Mouse (Mus musculus): Measurements from ENCODE around the gene Mmp27. TPM values are rescaled to one million over a fixed set of nuclear protein-coding genes. Genes with fewer than 3 reads are reported as not detected.

Gene Mmp27
- polyA plus RNA-seq, 1 experiment from 2014 or later = not detected

DNA sequence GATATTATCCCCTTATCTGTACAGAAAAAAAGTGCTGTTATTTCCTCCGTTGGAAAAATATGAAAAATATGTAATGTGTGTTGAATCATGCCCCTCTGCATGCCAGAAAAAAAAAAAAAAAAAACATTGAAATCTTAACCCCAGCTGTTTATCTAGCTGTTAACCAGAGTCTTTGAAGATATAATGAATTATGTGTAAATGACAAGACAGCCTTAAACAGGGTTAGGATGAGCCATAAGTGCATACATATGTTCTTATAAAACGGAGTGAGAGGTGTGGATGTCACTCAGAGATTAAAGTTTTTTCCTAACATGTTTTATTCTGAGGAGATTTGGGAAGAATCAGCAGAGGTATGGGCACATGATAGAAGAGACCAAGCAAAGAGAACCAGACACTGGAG lies 3.3 kb upstream of the Mmp27 start:
- ATAC-seq (ENCODE audit: insufficient number of reproducible peaks, low FRiP score, low TSS enrichment, low read depth) = no peak
- Histone ChIP-seq H3K36me3 (no peaks in the 10 kb centered on the region), H3K9me3 (no peaks in the 10 kb centered on the region), H3K4me2 (no peak overlapping the region), H3K9ac (no peak overlapping the region), H3K27me3 (no peaks in the 10 kb centered on the region), H3K4me3 (no peak overlapping the region), H3K27ac (no peak overlapping the region), H3K4me1 (peaks cover 2% of the 10 kb centered on the region; the same call in 1 of the 2 replicates)
- 32% methylated on average over 2 of the region's 2 CpGs for WGBS

DNA sequence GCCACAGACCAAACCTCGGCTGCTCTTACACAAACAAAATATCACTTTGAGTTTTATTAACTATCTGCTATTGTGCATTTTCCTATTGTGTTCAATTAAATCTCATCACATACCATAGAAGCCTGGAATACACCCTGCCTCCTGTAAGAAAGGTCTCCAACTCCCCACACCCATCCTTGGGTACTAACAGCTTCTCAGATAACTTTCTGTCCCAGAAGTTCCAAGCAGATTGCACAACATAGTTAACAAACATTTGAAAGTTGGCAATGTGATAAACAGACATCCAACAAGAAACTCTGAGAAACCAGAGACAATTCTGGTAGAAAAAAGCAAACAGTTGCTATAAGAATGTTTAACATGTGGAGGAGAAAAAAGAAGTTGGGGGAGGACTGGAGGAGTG lies 711 bp upstream of the Mmp27 start:
- ATAC-seq (ENCODE audit: insufficient number of reproducible peaks, low FRiP score, low TSS enrichment, low read depth) = no peak
- no peak overlapping the region for H3K27ac ChIP-seq
- H3K4me3 ChIP-seq = no peak overlapping the region
- 81% methylated on average over 1 of the region's 1 CpGs for WGBS
- H3K4me2 ChIP-seq = no peak overlapping the region
- peaks cover 3% of the 10 kb centered on the region; the same call in 1 of the 2 replicates for H3K4me1 ChIP-seq
- no peak overlapping the region for H3K9ac ChIP-seq
- no peaks in the 10 kb centered on the region for H3K36me3 ChIP-seq
- H3K9me3 ChIP-seq = no peaks in the 10 kb centered on the region
- no peaks in the 10 kb centered on the region for H3K27me3 ChIP-seq

DNA sequence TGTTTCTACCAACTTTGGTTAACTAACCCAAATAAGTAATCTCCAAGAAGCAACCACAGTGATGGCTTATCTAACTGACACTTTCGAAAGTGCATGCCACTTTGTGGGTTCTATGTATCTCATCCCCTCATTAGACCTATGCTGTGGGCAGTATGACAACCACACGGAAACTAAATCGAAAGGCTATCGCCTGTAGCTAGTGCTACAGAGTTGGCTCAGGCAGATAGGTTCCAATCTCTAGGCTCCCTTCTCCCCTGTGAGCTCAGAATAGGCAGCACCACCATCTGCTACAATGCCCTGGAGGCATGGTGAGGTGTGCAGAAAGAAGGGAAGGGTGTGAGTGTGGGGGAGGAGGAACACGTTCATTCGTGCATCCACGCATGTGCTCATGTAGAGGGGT lies 992 bp downstream of the Mmp27 start:
- no peak overlapping the region for H3K9ac ChIP-seq
- no peak overlapping the region for H3K27ac ChIP-seq
- no peak overlapping the region for H3K4me3 ChIP-seq
- H3K4me1 ChIP-seq = peaks cover 3% of the 10 kb centered on the region; the same call in 1 of the 2 replicates
- no peaks in the 10 kb centered on the region for H3K36me3 ChIP-seq
- H3K4me2 ChIP-seq = no peak overlapping the region
- WGBS = 76% methylated on average over 7 of the region's 7 CpGs
- no peaks in the 10 kb centered on the region for H3K27me3 ChIP-seq
- ATAC-seq (ENCODE audit: insufficient number of reproducible peaks, low FRiP score, low TSS enrichment, low read depth) = no peak
- no peaks in the 10 kb centered on the region for H3K9me3 ChIP-seq

DNA sequence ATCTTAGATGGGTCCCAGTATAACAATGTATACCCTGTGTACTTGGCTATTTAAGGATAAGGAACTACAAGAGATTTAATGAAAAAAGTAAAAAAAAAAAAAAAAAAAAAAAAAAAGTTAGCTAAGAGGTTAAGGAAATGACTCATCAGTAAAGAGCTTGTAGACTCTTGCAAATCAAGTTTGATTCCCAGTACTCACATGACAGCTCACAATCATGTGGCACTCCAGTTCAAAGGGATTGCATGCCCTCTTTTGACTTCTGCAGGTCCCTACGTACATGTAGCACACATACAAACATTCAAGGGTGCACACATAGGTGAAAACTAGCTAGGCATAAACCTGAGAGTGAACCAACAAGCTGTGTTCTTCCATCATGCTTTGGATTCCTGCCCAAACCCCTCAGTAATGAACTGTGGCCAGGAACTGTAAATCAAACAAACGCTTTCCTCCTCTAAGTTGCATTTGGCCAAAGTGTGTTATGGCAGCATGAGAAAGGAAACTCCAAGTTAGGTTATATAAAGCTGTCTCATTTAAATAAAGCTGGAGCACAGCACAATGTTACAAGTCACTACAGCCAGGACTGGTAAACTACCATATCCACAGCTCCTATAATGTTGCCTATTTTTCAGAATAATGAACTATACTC lies 1.6 kb downstream of the Mmp27 start:
- Histone ChIP-seq H3K36me3 (no peaks in the 10 kb centered on the region), H3K4me2 (no peak overlapping the region), H3K27ac (no peak overlapping the region), H3K27me3 (no peaks in the 10 kb centered on the region), H3K4me3 (no peak overlapping the region), H3K9me3 (no peaks in the 10 kb centered on the region), H3K9ac (no peak overlapping the region), H3K4me1 (peaks cover 3% of the 10 kb centered on the region; the same call in 1 of the 2 replicates)
- WGBS = 38% methylated on average over 2 of the region's 2 CpGs
- no peak for ATAC-seq (ENCODE audit: insufficient number of reproducible peaks, low FRiP score, low TSS enrichment, low read depth)

DNA sequence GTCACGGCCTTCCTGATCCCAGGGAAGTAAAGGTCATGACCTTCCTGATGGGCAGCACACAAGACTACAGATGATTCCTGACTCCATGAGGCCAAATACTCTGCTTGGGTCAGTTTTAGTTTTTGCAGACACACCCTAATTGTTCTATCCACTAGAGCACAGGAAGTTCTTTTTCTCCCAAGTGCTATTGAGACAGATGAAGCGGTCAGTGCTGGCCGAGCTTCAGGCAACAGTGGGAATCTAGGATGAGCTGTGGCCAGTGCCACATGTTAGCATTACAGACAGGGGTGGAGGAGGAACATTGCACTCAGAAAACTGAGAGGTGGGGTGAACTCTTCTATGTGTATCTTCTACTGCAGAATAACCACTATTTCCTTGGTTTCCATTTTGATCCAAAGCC lies 4.3 kb downstream of the Mmp27 start:
- no peak for ATAC-seq (ENCODE audit: insufficient number of reproducible peaks, low FRiP score, low TSS enrichment, low read depth)

DNA sequence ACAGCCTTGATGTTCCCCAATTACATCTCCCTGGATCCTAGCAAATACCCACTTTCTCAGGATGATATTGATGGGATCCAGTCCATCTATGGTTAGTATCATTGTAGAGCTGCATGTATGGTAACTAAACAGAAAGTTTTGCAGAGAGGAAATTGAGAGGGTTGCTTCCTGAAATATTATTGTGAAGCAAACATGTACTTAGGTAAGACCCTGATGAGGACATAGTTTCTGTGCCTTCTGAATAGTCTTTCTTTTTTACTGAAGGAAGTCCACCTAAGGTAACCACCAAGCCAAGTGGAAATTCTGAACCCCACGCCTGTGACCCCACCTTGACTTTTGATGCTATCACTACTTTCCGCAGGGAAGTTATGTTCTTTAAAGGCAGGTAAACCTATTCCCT lies 6.2 kb downstream of the Mmp27 start:
- WGBS = 87% methylated on average over 2 of the region's 2 CpGs
- Histone ChIP-seq H3K9me3 (no peaks in the 10 kb centered on the region), H3K9ac (no peak overlapping the region), H3K4me2 (no peak overlapping the region), H3K4me1 (peaks cover 3% of the 10 kb centered on the region; the same call in 1 of the 2 replicates), H3K36me3 (no peaks in the 10 kb centered on the region), H3K27ac (no peak overlapping the region), H3K27me3 (no peaks in the 10 kb centered on the region), H3K4me3 (no peak overlapping the region)
- no peak for ATAC-seq (ENCODE audit: insufficient number of reproducible peaks, low FRiP score, low TSS enrichment, low read depth)

More for the DNA sequence above, 4.3 kb downstream of the Mmp27 start:
- no peaks in the 10 kb centered on the region for H3K27me3 ChIP-seq
- H3K4me3 ChIP-seq = no peak overlapping the region
- no peak overlapping the region for H3K27ac ChIP-seq
- H3K9me3 ChIP-seq = no peaks in the 10 kb centered on the region
- WGBS = 77% methylated on average over 3 of the region's 3 CpGs
- H3K4me2 ChIP-seq = no peak overlapping the region
- no peak overlapping the region for H3K9ac ChIP-seq
- peaks cover 3% of the 10 kb centered on the region; the same call in 1 of the 2 replicates for H3K4me1 ChIP-seq
- H3K36me3 ChIP-seq = no peaks in the 10 kb centered on the region

DNA sequence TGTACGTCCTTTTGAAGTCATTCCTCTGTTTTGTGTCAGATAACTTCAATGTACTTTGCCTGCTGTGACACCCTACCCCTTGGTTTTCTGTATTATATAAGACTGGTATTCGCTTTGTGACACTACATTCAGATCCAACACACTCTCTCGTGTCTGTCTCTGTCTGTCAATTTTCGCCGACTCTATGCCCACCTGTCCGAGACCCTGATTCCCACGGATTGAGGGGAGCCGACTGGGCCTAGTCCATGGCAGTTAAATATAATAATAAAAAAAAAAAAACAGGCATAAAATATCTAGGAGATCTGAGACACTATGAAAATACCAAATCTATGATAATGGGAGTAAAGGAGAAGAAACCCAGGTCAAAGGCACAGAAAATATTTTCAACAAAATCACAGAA lies 18.9 kb downstream of the Mmp27 start:
- no peaks in the 10 kb centered on the region for H3K36me3 ChIP-seq
- ATAC-seq (ENCODE audit: insufficient number of reproducible peaks, low FRiP score, low TSS enrichment, low read depth) = no peak
- no peaks in the 10 kb centered on the region for H3K27me3 ChIP-seq
- no peak overlapping the region for H3K4me3 ChIP-seq
- H3K9me3 ChIP-seq = no peaks in the 10 kb centered on the region
- H3K4me1 ChIP-seq = no peaks in the 10 kb centered on the region
- WGBS = 70% methylated on average over 8 of the region's 8 CpGs
- H3K9ac ChIP-seq = no peak overlapping the region
- H3K27ac ChIP-seq = no peak overlapping the region
- no peak overlapping the region for H3K4me2 ChIP-seq

DNA sequence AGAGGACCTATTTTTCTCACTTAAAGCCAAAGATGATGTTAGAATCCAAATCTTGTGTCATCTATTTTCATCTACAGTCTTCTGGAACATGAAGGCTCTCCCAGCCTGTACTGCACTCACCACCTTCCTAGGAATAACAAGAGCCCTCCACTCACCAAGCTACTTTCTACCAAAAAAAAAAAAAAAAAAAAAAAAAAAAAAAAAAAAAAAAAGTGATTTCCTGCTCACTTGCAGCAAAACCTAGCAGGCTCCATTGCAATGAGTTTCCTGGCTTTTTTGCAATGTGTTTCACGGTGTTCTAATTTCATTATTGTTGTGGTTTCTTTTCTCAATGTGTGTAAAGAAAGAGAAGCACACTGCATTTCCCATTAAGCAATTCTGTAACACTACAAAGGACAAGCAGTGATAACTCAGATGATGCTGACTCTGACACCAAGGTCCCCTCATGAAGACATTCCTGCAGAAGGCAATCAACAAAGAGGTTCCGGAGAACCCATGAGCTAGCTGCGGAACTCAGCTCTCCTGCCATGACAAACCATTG lies 22.1 kb downstream of the Mmp27 start:
- Histone ChIP-seq H3K9me3 (no peaks in the 10 kb centered on the region), H3K27me3 (no peaks in the 10 kb centered on the region), H3K4me1 (no peaks in the 10 kb centered on the region), H3K36me3 (no peaks in the 10 kb centered on the region), H3K4me3 (no peak overlapping the region), H3K27ac (no peak overlapping the region), H3K9ac (no peak overlapping the region), H3K4me2 (no peak overlapping the region)
- no peak for ATAC-seq (ENCODE audit: insufficient number of reproducible peaks, low FRiP score, low TSS enrichment, low read depth)
- WGBS = 89% methylated on average over 3 of the region's 3 CpGs

DNA sequence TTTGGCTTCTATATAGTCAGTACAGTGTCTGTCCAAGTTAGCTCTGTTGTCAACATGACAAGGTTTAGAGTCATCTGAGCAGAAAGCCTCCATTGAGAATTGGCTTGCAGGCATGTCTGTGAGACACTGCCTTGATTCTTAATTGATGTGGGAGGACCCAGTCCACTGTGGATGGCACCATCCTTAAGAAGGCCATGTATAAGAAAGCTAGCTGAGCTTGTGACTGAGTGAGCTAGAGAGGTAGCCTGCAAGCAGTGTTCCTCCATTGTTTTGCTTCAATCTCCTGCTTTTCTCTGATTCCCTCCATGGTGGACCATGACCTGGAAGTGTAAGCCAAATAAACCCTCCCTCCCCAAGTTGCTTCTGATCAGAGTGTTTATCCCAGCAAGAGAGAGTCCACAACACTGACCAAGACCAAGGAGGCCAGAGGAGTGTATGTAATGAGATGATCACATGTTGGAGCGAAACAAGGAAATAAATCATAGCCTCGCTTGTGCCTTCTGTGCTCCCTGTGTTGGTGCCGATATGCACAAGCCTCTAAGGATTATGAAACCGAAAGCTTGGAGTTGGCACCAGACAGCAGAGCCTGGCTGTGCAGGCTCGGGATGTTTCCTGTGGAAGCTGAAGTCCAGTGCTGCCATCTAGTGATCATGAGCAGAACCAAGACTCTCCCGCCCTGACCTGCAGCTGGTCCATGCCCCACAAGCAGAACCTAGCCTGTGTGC lies 23.8 kb downstream of the Mmp27 start:
- Histone ChIP-seq H3K27ac (no peak overlapping the region), H3K9me3 (no peaks in the 10 kb centered on the region), H3K4me1 (no peaks in the 10 kb centered on the region), H3K9ac (peak overlapping the region; percentile 26; the same call in 1 of the 2 replicates), H3K4me3 (peak overlapping the region; percentile 39), H3K36me3 (no peaks in the 10 kb centered on the region), H3K27me3 (no peaks in the 10 kb centered on the region), H3K4me2 (peak overlapping the region; percentile 46)
- peak; percentile 87 for ATAC-seq (ENCODE audit: insufficient number of reproducible peaks, low FRiP score, low TSS enrichment, low read depth)
- WGBS = 4% methylated on average over 6 of the region's 6 CpGs

DNA sequence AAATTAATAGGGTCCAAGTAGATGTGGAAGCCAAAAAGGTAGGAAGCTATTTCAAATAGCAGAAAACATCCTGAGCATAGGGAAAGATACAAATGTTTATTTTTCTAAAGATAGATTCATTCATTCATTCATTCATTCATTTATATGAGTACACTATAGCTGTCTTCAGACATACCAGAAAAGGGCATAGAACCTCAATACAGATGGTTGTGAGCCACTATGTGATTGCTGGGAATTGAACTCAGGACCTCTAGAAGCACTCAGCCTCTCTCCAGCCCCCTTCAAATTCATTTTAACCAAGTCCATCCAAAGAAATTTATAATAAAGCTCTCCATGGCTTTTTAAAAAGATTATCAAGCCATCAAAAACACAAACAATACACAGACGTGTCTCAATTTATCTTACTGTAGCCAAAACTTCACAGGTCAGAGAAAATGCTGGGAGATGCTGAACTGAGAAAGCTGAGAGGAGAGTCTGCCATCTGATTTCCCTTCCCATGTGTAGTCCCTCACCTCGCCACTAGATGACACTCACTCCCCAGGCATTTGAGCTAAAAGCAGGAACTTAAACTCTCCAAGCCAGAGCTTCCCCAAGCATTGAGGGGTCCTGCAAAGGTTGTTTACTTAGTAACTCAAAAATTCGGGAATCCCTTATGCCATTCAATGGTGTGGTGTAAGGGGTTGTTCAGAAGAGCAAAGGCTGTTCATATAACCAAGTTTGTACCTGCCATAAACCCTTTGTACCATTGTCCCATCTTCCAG lies 32.0 kb downstream of the Mmp27 start:
- ATAC-seq (ENCODE audit: insufficient number of reproducible peaks, low FRiP score, low TSS enrichment, low read depth) = no peak
- Histone ChIP-seq H3K9ac (no peak overlapping the region), H3K27me3 (no peaks in the 10 kb centered on the region), H3K27ac (no peak overlapping the region), H3K4me1 (no peaks in the 10 kb centered on the region), H3K9me3 (no peaks in the 10 kb centered on the region), H3K36me3 (no peaks in the 10 kb centered on the region), H3K4me3 (no peak overlapping the region), H3K4me2 (no peak overlapping the region)
- WGBS = 3% methylated on average over 3 of the region's 3 CpGs

DNA sequence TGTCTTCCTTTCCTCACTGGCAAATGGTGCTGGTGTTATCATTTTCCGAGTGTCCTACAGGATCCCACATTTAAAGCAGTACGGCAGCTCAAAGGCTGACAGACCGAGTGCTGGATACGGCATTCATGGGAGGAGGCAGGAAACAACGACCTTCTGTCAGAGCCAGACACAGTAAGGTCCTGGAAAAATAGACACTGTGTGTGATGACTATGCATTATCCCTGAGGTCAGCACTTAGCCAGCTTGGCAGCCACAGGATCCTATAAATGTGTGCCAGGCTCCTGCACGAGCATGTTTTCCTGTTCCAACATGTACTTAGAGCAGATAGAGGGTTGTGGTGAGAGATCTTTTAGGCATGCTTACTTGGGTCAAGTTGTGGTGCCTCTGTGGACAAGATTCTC lies 32.8 kb downstream of the Mmp27 start:
- no peak for ATAC-seq (ENCODE audit: insufficient number of reproducible peaks, low FRiP score, low TSS enrichment, low read depth)
- WGBS = 60% methylated on average over 6 of the region's 6 CpGs
- H3K9ac ChIP-seq = no peak overlapping the region
- H3K9me3 ChIP-seq = no peaks in the 10 kb centered on the region
- no peaks in the 10 kb centered on the region for H3K27me3 ChIP-seq
- no peak overlapping the region for H3K4me2 ChIP-seq
- no peak overlapping the region for H3K27ac ChIP-seq
- H3K36me3 ChIP-seq = no peaks in the 10 kb centered on the region
- no peaks in the 10 kb centered on the region for H3K4me1 ChIP-seq
- H3K4me3 ChIP-seq = no peak overlapping the region

DNA sequence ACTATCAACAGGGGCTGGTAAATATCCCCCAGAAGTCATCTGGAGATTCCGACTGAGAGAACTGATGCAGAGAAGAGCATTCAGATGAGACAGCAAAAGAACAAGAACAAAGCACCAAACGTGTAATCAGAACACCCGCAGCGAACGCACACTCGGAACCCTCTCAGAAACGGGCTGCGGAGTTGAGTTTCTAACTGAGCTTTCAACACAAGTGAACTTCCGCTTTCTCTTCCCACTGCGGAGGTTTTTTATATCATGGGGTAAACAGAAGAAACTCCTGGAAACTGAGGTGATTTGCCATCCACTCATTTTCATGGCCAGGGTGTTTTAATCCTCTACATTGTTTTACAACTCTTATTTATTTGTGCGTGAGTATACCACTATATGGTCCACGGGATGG lies 34.4 kb downstream of the Mmp27 start:
- WGBS = 87% methylated on average over 12 of the region's 12 CpGs
- H3K36me3 ChIP-seq = no peaks in the 10 kb centered on the region
- H3K4me3 ChIP-seq = no peak overlapping the region
- no peak overlapping the region for H3K4me2 ChIP-seq
- H3K9me3 ChIP-seq = no peaks in the 10 kb centered on the region
- no peaks in the 10 kb centered on the region for H3K4me1 ChIP-seq
- ATAC-seq (ENCODE audit: insufficient number of reproducible peaks, low FRiP score, low TSS enrichment, low read depth) = no peak
- no peak overlapping the region for H3K27ac ChIP-seq
- no peak overlapping the region for H3K9ac ChIP-seq
- H3K27me3 ChIP-seq = no peaks in the 10 kb centered on the region

Measured in limb, embryonic 15.5 days (tissue).